Mouse (Mus musculus): ENCODE results near the gene Tmigd3. TPM values are rescaled to one million over a fixed set of nuclear protein-coding genes. Genes with fewer than 3 reads are reported as not detected.

Tmigd3 gene
- polyA plus RNA-seq, 1 experiment from 2014 or later, result not detected

GRCm38 (mm10) chr3:105931095-105931494 lies 60.4 kb downstream of the Tmigd3 start:
- Histone ChIP-seq H3K27ac (ENCODE audit: low read depth, low read length) (no peak overlapping the region), H3K9me3 (ENCODE audit: control insufficient read depth, low read length) (no peaks in the 10 kb centered on the region), H3K4me3 (ENCODE audit: low read length) (no peak overlapping the region), H3K4me1 (ENCODE audit: control insufficient read depth, insufficient read depth, low read depth, low read length) (no peaks in the 10 kb centered on the region), H3K36me3 (ENCODE audit: control insufficient read depth, insufficient read depth, low read length) (no peaks in the 10 kb centered on the region), H3K9ac (ENCODE audit: low read depth, low read length) (no peak overlapping the region), H3K4me2 (ENCODE audit: low read length) (no peak overlapping the region), H3K27me3 (replicated peaks; ENCODE audit: control insufficient read depth, insufficient read depth, low read length) (no peaks in the 10 kb centered on the region)
- 88% methylated on average over 2 of the region's 2 CpGs for WGBS
- no peak for ATAC-seq

GRCm38 (mm10) chr3:105932240-105933071 lies 61.8 kb downstream of the Tmigd3 start, which contains the start of gene I830077J02Rik:
TSS of gene I830077J02Rik (minus strand) at chr3:105932664.
- Histone ChIP-seq H3K27me3 (replicated peaks; ENCODE audit: control insufficient read depth, insufficient read depth, low read length) (no peaks in the 10 kb centered on the region), H3K27ac (ENCODE audit: low read depth, low read length) (no peak within 1 kb of the TSS), H3K4me1 (ENCODE audit: control insufficient read depth, insufficient read depth, low read depth, low read length) (no peaks in the 10 kb centered on the region), H3K4me3 (ENCODE audit: low read length) (no peak within 1 kb of the TSS), H3K36me3 (ENCODE audit: control insufficient read depth, insufficient read depth, low read length) (no peaks in the 10 kb centered on the region), H3K9ac (ENCODE audit: low read depth, low read length) (no peak within 1 kb of the TSS), H3K9me3 (ENCODE audit: control insufficient read depth, low read length) (no peaks in the 10 kb centered on the region), H3K4me2 (ENCODE audit: low read length) (no peak within 1 kb of the TSS)
- WGBS, result 88% methylated on average over 8 of the region's 8 CpGs
- no peak for ATAC-seq

- Histone ChIP-seq H3K9ac (ENCODE audit: low read depth, low read length) (no peak overlapping the region), H3K27me3 (replicated peaks; ENCODE audit: control insufficient read depth, insufficient read depth, low read length) (no peaks in the 10 kb centered on the region), H3K4me3 (ENCODE audit: low read length) (no peak overlapping the region), H3K9me3 (ENCODE audit: control insufficient read depth, low read length) (no peaks in the 10 kb centered on the region), H3K4me2 (ENCODE audit: low read length) (no peak overlapping the region), H3K27ac (ENCODE audit: low read depth, low read length) (no peak overlapping the region), H3K4me1 (ENCODE audit: control insufficient read depth, insufficient read depth, low read depth, low read length) (no peaks in the 10 kb centered on the region), H3K36me3 (ENCODE audit: control insufficient read depth, insufficient read depth, low read length) (no peaks in the 10 kb centered on the region)
- no peak for ATAC-seq
- WGBS, result 97% methylated on average over 6 of the region's 6 CpGs
Measured at GRCm38 (mm10) chr3:105933926-105934325, 63.2 kb downstream of the Tmigd3 start.

- Histone ChIP-seq H3K27me3 (replicated peaks; ENCODE audit: control insufficient read depth, insufficient read depth, low read length) (no peaks in the 10 kb centered on the region), H3K4me3 (ENCODE audit: low read length) (no peak overlapping the region), H3K4me2 (ENCODE audit: low read length) (no peak overlapping the region), H3K9me3 (ENCODE audit: control insufficient read depth, low read length) (no peaks in the 10 kb centered on the region), H3K36me3 (ENCODE audit: control insufficient read depth, insufficient read depth, low read length) (no peaks in the 10 kb centered on the region), H3K27ac (ENCODE audit: low read depth, low read length) (no peak overlapping the region), H3K4me1 (ENCODE audit: control insufficient read depth, insufficient read depth, low read depth, low read length) (no peaks in the 10 kb centered on the region), H3K9ac (ENCODE audit: low read depth, low read length) (no peak overlapping the region)
- no peak for ATAC-seq
- WGBS, result 71% methylated on average over 5 of the region's 5 CpGs
Measured at GRCm38 (mm10) chr3:105935033-105935432, 64.3 kb downstream of the Tmigd3 start.

- no peak overlapping the region for H3K4me3 ChIP-seq (ENCODE audit: low read length)
- ATAC-seq, result no peak
- no peak overlapping the region for H3K27ac ChIP-seq (ENCODE audit: low read depth, low read length)
- no peaks in the 10 kb centered on the region for H3K9me3 ChIP-seq (ENCODE audit: control insufficient read depth, low read length)
- no peak overlapping the region for H3K4me2 ChIP-seq (ENCODE audit: low read length)
- WGBS, result 93% methylated on average over 4 of the region's 4 CpGs
- peaks cover 6% of the 10 kb centered on the region; the same call in 1 of the 2 replicates for H3K36me3 ChIP-seq (ENCODE audit: control insufficient read depth, insufficient read depth, low read length)
- no peaks in the 10 kb centered on the region for H3K4me1 ChIP-seq (ENCODE audit: control insufficient read depth, insufficient read depth, low read depth, low read length)
- H3K9ac ChIP-seq (ENCODE audit: low read depth, low read length), result no peak overlapping the region
- no peaks in the 10 kb centered on the region for H3K27me3 ChIP-seq (replicated peaks; ENCODE audit: control insufficient read depth, insufficient read depth, low read length)
Measured at GRCm38 (mm10) chr3:105936111-105936510, 65.4 kb downstream of the Tmigd3 start.

GRCm38 (mm10) chr3:105951348-105951747 lies 80.6 kb downstream of the Tmigd3 start:
- no peak for ATAC-seq
- no peak overlapping the region for H3K9ac ChIP-seq (ENCODE audit: low read depth, low read length)
- H3K36me3 ChIP-seq (ENCODE audit: control insufficient read depth, insufficient read depth, low read length), result peaks cover 45% of the 10 kb centered on the region
- H3K4me1 ChIP-seq (ENCODE audit: control insufficient read depth, insufficient read depth, low read depth, low read length), result no peaks in the 10 kb centered on the region
- 96% methylated on average over 7 of the region's 7 CpGs for WGBS
- no peaks in the 10 kb centered on the region for H3K9me3 ChIP-seq (ENCODE audit: control insufficient read depth, low read length)
- H3K4me3 ChIP-seq (ENCODE audit: low read length), result no peak overlapping the region
- H3K4me2 ChIP-seq (ENCODE audit: low read length), result no peak overlapping the region
- H3K27me3 ChIP-seq (replicated peaks; ENCODE audit: control insufficient read depth, insufficient read depth, low read length), result no peaks in the 10 kb centered on the region
- H3K27ac ChIP-seq (ENCODE audit: low read depth, low read length), result no peak overlapping the region

- 96% methylated on average over 1 of the region's 1 CpGs for WGBS
- Histone ChIP-seq H3K27ac (ENCODE audit: low read depth, low read length) (no peak overlapping the region), H3K4me3 (ENCODE audit: low read length) (no peak overlapping the region), H3K9ac (ENCODE audit: low read depth, low read length) (no peak overlapping the region), H3K4me1 (ENCODE audit: control insufficient read depth, insufficient read depth, low read depth, low read length) (peaks cover 26% of the 10 kb centered on the region), H3K36me3 (ENCODE audit: control insufficient read depth, insufficient read depth, low read length) (peaks cover 21% of the 10 kb centered on the region), H3K9me3 (ENCODE audit: control insufficient read depth, low read length) (no peaks in the 10 kb centered on the region), H3K27me3 (replicated peaks; ENCODE audit: control insufficient read depth, insufficient read depth, low read length) (no peaks in the 10 kb centered on the region), H3K4me2 (ENCODE audit: low read length) (0 out of 2 replicates have a peak overlapping the region, but pooled peaks have one; percentile 14)
- ATAC-seq, result no peak
Measured at GRCm38 (mm10) chr3:105957235-105957634, 86.5 kb downstream of the Tmigd3 start.

GRCm38 (mm10) chr3:105958204-105958603 lies 87.5 kb downstream of the Tmigd3 start:
- WGBS, result 46% methylated on average over 5 of the region's 5 CpGs
- H3K36me3 ChIP-seq (ENCODE audit: control insufficient read depth, insufficient read depth, low read length), result peaks cover 23% of the 10 kb centered on the region
- H3K9ac ChIP-seq (ENCODE audit: low read depth, low read length), result peak overlapping the region; percentile 79
- no peaks in the 10 kb centered on the region for H3K27me3 ChIP-seq (replicated peaks; ENCODE audit: control insufficient read depth, insufficient read depth, low read length)
- peak overlapping the region; percentile 94 for H3K4me3 ChIP-seq (ENCODE audit: low read length)
- H3K4me1 ChIP-seq (ENCODE audit: control insufficient read depth, insufficient read depth, low read depth, low read length), result peaks cover 26% of the 10 kb centered on the region
- peak overlapping the region; percentile 77 for H3K4me2 ChIP-seq (ENCODE audit: low read length)
- no peak for ATAC-seq
- H3K27ac ChIP-seq (ENCODE audit: low read depth, low read length), result no peak overlapping the region; the same call in 1 of the 2 replicates
- H3K9me3 ChIP-seq (ENCODE audit: control insufficient read depth, low read length), result no peaks in the 10 kb centered on the region

GRCm38 (mm10) chr3:105958974-105959580 lies 88.4 kb downstream of the Tmigd3 start, which contains the start of gene Wdr77:
TSS of gene Wdr77 (plus strand) at chr3:105959369.
- peak within 1 kb of the TSS; percentile 86 for H3K27ac ChIP-seq (ENCODE audit: low read depth, low read length)
- H3K9ac ChIP-seq (ENCODE audit: low read depth, low read length), result peak within 1 kb of the TSS; percentile 94
- no peaks in the 10 kb centered on the region for H3K9me3 ChIP-seq (ENCODE audit: control insufficient read depth, low read length)
- peak within 1 kb of the TSS; percentile 94 for H3K4me3 ChIP-seq (ENCODE audit: low read length)
- no peaks in the 10 kb centered on the region for H3K27me3 ChIP-seq (replicated peaks; ENCODE audit: control insufficient read depth, insufficient read depth, low read length)
- ATAC-seq, result peak; percentile 97
- under 1% methylated on average over 52 of the region's 52 CpGs for WGBS
- peak within 1 kb of the TSS; percentile 93 for H3K4me2 ChIP-seq (ENCODE audit: low read length)
- peaks cover 26% of the 10 kb centered on the region for H3K36me3 ChIP-seq (ENCODE audit: control insufficient read depth, insufficient read depth, low read length)
- peaks cover 26% of the 10 kb centered on the region for H3K4me1 ChIP-seq (ENCODE audit: control insufficient read depth, insufficient read depth, low read depth, low read length)

Measured in hindbrain, embryonic 16.5 days (tissue).